In the genomic region with DNA sequence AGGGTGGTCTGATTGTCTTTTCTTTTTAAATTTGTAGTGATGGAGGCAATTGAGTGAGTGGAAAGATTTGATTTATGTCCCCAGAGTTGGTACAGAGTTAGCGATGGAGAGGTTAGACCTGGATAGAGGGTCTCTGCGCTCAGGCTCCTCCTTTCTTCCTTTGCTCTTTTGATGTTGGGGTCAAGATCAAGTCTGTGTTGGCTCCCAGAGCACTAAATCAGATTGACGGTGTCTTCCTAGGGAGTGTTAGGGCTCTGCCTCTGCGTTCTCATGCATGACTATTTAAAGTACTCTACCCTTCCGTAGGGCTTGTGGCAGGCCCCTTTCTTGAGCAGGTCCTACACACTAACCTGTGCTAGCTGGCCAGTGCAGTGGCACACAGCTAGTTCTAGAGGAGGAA, we compare ENCODE assay signal across 22 mouse cellular contexts. TPM values are rescaled to one million over a fixed set of nuclear protein-coding genes. Genes with fewer than 3 reads are reported as not detected.
A peak's percentile ranks its signal among the peaks of the same experiment; 100 is the strongest.
DNase-seq lines count a peak whose midpoint lies in the region; ATAC-seq lines count a peak whose summit lies in the region.
"Had no signal": no experiment of that assay in that cellular context is flagged by ENCODE, and none has a peak within 500 bp of the region (broad histone marks: within the 10 kb centered on the region; RNA-seq: fewer than 3 reads in every experiment).

No protein-coding gene starts in this region.

- H3K27me3 ChIP-seq in kidney, embryonic 14.5 days (ENCODE audit: control insufficient read depth, insufficient read depth, low read length) = no peaks in the 10 kb centered on the region
- no peaks in the 10 kb centered on the region for H3K27me3 ChIP-seq in midbrain, embryonic 11.5 days (ENCODE audit: control insufficient read depth, insufficient read depth, low read length)
- no peaks in the 10 kb centered on the region for H3K27me3 ChIP-seq in midbrain, embryonic 15.5 days (replicated peaks)
- H3K27me3 ChIP-seq: forebrain, embryonic 13.5 days; hindbrain, embryonic 13.5 days had no signal

- no peak overlapping the region for H3K9ac ChIP-seq in kidney, embryonic 14.5 days (ENCODE audit: low read depth, low read length)
- no peak overlapping the region for H3K9ac ChIP-seq in midbrain, embryonic 11.5 days (ENCODE audit: low read length)
- no peak overlapping the region for H3K9ac ChIP-seq in midbrain, embryonic 15.5 days
- H3K9ac ChIP-seq: forebrain, embryonic 13.5 days; hindbrain, embryonic 13.5 days had no signal

- H3K4me3 ChIP-seq in kidney, embryonic 14.5 days (ENCODE audit: low read length) = no peak overlapping the region
- H3K4me3 ChIP-seq in midbrain, embryonic 11.5 days (ENCODE audit: low read depth, low read length) = no peak overlapping the region
- no peak overlapping the region for H3K4me3 ChIP-seq in midbrain, embryonic 15.5 days
- H3K4me3 ChIP-seq: forebrain, embryonic 10.5 days; forebrain, embryonic 13.5 days; hindbrain, embryonic 10.5 days; hindbrain, embryonic 13.5 days had no signal

- ATAC-seq in kidney, embryonic 14.5 days (ENCODE audit: low FRiP score, low TSS enrichment) = peak; percentile 80
- no peak for ATAC-seq in midbrain, embryonic 11.5 days (ENCODE audit: low FRiP score)
- ATAC-seq in midbrain, embryonic 15.5 days (replicated peaks) = no peak
- ATAC-seq: CD4-positive, CD25-positive, alpha-beta regulatory T cell, adult 4 months; forebrain, embryonic 13.5 days; forebrain, embryonic 16.5 days; hindbrain, embryonic 16.5 days had no signal

- H3K36me3 ChIP-seq in kidney, embryonic 14.5 days (ENCODE audit: control insufficient read depth, insufficient read depth, low read length) = no peaks in the 10 kb centered on the region
- no peaks in the 10 kb centered on the region for H3K36me3 ChIP-seq in midbrain, embryonic 11.5 days (ENCODE audit: control insufficient read depth, insufficient read depth, low read length)
- no peaks in the 10 kb centered on the region for H3K36me3 ChIP-seq in midbrain, embryonic 15.5 days (replicated peaks)
- H3K36me3 ChIP-seq: forebrain, embryonic 10.5 days; hindbrain, embryonic 10.5 days; hindbrain, embryonic 13.5 days had no signal

- peak; percentile 3 for DNase-seq in kidney, adult 11 months
- DNase-seq in kidney, adult 8-10 months = no peak
- DNase-seq in kidney, postnatal 10 days = no peak
- DNase-seq in midbrain, embryonic 11.5 days (ENCODE audit: low spot score, missing footprints) = peak; percentile 23
- DNase-seq: adrenal gland, postnatal 10 days; adrenal gland, postnatal 36 days; cerebellum, adult 18-20 months; cerebellum, adult 9-10 months; cerebellum, postnatal 14 days; gastrocnemius, postnatal 10 days; gastrocnemius, postnatal 36 days; heart, postnatal 36 days had no signal

- 14% methylated on average over 5 of the region's 5 CpGs for WGBS in kidney, embryonic 14.5 days
- WGBS in midbrain, embryonic 11.5 days = 91% methylated on average over 5 of the region's 5 CpGs
- 95% methylated on average over 5 of the region's 5 CpGs for WGBS in midbrain, embryonic 15.5 days

- H3K27ac ChIP-seq in kidney, embryonic 14.5 days (ENCODE audit: low read depth, low read length) = peak overlapping the region; percentile 55; the same call in 1 of the 2 replicates
- H3K27ac ChIP-seq in midbrain, embryonic 11.5 days (ENCODE audit: low read depth, low read length) = no peak overlapping the region
- H3K27ac ChIP-seq in midbrain, embryonic 15.5 days = no peak overlapping the region
- H3K27ac ChIP-seq: forebrain, embryonic 10.5 days; forebrain, embryonic 13.5 days; hindbrain, embryonic 10.5 days; hindbrain, embryonic 13.5 days had no signal

- H3K4me2 ChIP-seq in kidney, embryonic 14.5 days (replicated peaks; ENCODE audit: low read depth, low read length) = no peak overlapping the region
- H3K4me2 ChIP-seq in midbrain, embryonic 11.5 days = no peak overlapping the region
- H3K4me2 ChIP-seq in midbrain, embryonic 15.5 days = no peak overlapping the region
- H3K4me2 ChIP-seq: forebrain, embryonic 13.5 days; heart, embryonic 11.5 days; hindbrain, embryonic 13.5 days had no signal

- H3K4me1 ChIP-seq in kidney, embryonic 14.5 days (ENCODE audit: control insufficient read depth, insufficient read depth, low read length) = peaks cover 49% of the 10 kb centered on the region
- H3K4me1 ChIP-seq in midbrain, embryonic 11.5 days (ENCODE audit: control insufficient read depth, insufficient read depth, low read length) = no peaks in the 10 kb centered on the region
- no peaks in the 10 kb centered on the region for H3K4me1 ChIP-seq in midbrain, embryonic 15.5 days
- H3K4me1 ChIP-seq: hindbrain, embryonic 10.5 days had no signal

- H3K9me3 ChIP-seq in kidney, embryonic 14.5 days (ENCODE audit: control insufficient read depth, low read length) = no peaks in the 10 kb centered on the region
- H3K9me3 ChIP-seq in midbrain, embryonic 11.5 days (ENCODE audit: control insufficient read depth, low read length) = no peaks in the 10 kb centered on the region
- H3K9me3 ChIP-seq in midbrain, embryonic 15.5 days = no peaks in the 10 kb centered on the region
- H3K9me3 ChIP-seq: forebrain, embryonic 10.5 days; forebrain, embryonic 13.5 days; hindbrain, embryonic 10.5 days; hindbrain, embryonic 13.5 days had no signal

RNA-seq across cellular contexts. Expression of a gene that starts 28.9 kb away (rescaled TPM):
- polyA plus RNA-seq in kidney, embryonic 14.5 days (2014; fragmentation: Nextera tagmentation; extraction: Ambion mirVana) = 27.6 and 44.5 TPM in 2 replicates
- 16.7 and 21.7 TPM in 2 replicates for polyA plus RNA-seq in midbrain, embryonic 11.5 days (2014; fragmentation: Nextera tagmentation; extraction: Ambion mirVana)
- 6.9 and 7.9 TPM in 2 replicates for polyA plus RNA-seq in midbrain, embryonic 15.5 days (2015; fragmentation: Nextera tagmentation; extraction: Ambion mirVana)

Comparison
In these comparisons a context has a peak if more than half of its experiments do, and no peak if none do; other contexts are left out.
1. DNase-seq: peak in kidney, adult 11 months (single experiment) and midbrain, embryonic 11.5 days (single experiment); none in kidney, adult 8-10 months (0 of 2) and kidney, postnatal 10 days (single experiment).